Mouse (Mus musculus): ENCODE measurements at regions not wholly inside any gene's neighbourhood (a gene's known extent, or its start where the extent isn't known, plus 50 kb on each side); places are given as distances from the start of the nearest gene placed in this dataset.

- no peak overlapping the region for H3K4me3 ChIP-seq (ENCODE audit: low read depth, low read length)
- H3K36me3 ChIP-seq (ENCODE audit: control insufficient read depth, insufficient read depth, low read length), result no peaks in the 10 kb centered on the region
- no peaks in the 10 kb centered on the region for H3K27me3 ChIP-seq (ENCODE audit: control insufficient read depth, insufficient read depth, low read depth, low read length)
- H3K9me3 ChIP-seq (replicated peaks; ENCODE audit: control insufficient read depth, low read length, poor library complexity, severe bottlenecking), result no peaks in the 10 kb centered on the region
- no peaks in the 10 kb centered on the region for H3K4me1 ChIP-seq (ENCODE audit: control insufficient read depth, insufficient read depth, low read length)
- no peak overlapping the region for H3K4me2 ChIP-seq (ENCODE audit: low read length)
- ATAC-seq, result no peak
- WGBS, result 81% methylated on average over 4 of the region's 4 CpGs
- no peak overlapping the region for H3K9ac ChIP-seq (ENCODE audit: low read depth, low read length)
- no peak overlapping the region for H3K27ac ChIP-seq (ENCODE audit: low read length)
Measured at GRCm38 (mm10) chr17:79481936-79482335, 127.0 kb upstream of the Cdc42ep3 start.

- no peak overlapping the region for H3K27ac ChIP-seq (ENCODE audit: low read length)
- no peaks in the 10 kb centered on the region for H3K4me1 ChIP-seq (ENCODE audit: control insufficient read depth, insufficient read depth, low read length)
- no peak overlapping the region for H3K4me3 ChIP-seq (ENCODE audit: low read depth, low read length)
- H3K36me3 ChIP-seq (ENCODE audit: control insufficient read depth, insufficient read depth, low read length), result no peaks in the 10 kb centered on the region
- 88% methylated on average over 5 of the region's 5 CpGs for WGBS
- no peak for ATAC-seq
- no peak overlapping the region for H3K4me2 ChIP-seq (ENCODE audit: low read length)
- no peaks in the 10 kb centered on the region for H3K27me3 ChIP-seq (ENCODE audit: control insufficient read depth, insufficient read depth, low read depth, low read length)
- H3K9ac ChIP-seq (ENCODE audit: low read depth, low read length), result no peak overlapping the region
- H3K9me3 ChIP-seq (replicated peaks; ENCODE audit: control insufficient read depth, low read length, poor library complexity, severe bottlenecking), result no peaks in the 10 kb centered on the region
Measured at GRCm38 (mm10) chr17:79485239-79485638, 126.4 kb upstream of the Rmdn2 start.

DNA sequence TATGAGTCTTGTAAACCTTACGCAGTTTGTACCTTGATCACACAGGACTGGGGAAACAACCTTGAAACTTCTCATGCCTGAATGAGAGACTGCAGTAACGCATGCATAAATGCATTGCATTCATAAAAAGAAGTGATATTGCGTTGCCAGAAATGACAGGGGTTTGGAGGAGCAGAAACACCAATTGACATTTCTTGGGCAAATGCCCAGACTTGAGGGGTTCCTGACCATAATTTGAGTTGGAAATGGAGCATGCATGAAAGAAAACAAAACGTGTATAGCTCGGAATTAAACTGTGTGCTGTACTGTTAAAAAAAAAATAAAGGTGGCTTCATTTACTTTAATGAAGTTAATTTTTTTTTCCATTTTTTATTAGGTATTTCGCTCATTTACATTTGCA is 122.4 kb upstream of the Rmdn2 start:
- 86% methylated on average over 6 of the region's 6 CpGs for WGBS
- H3K4me1 ChIP-seq (ENCODE audit: control insufficient read depth, insufficient read depth, low read length), result no peaks in the 10 kb centered on the region

GRCm38 (mm10) chr17:79497629-79498028 is 114.0 kb upstream of the Rmdn2 start:
- ATAC-seq, result no peak
- Histone ChIP-seq H3K4me2 (ENCODE audit: low read length) (no peak overlapping the region), H3K27ac (ENCODE audit: low read length) (no peak overlapping the region), H3K4me3 (ENCODE audit: low read depth, low read length) (no peak overlapping the region), H3K9me3 (replicated peaks; ENCODE audit: control insufficient read depth, low read length, poor library complexity, severe bottlenecking) (no peaks in the 10 kb centered on the region; the same call in 1 of the 2 replicates), H3K4me1 (ENCODE audit: control insufficient read depth, insufficient read depth, low read length) (no peaks in the 10 kb centered on the region), H3K36me3 (ENCODE audit: control insufficient read depth, insufficient read depth, low read length) (no peaks in the 10 kb centered on the region), H3K9ac (ENCODE audit: low read depth, low read length) (no peak overlapping the region), H3K27me3 (ENCODE audit: control insufficient read depth, insufficient read depth, low read depth, low read length) (no peaks in the 10 kb centered on the region)
- 69% methylated on average over 4 of the region's 4 CpGs for WGBS

More for the DNA sequence above, 122.4 kb upstream of the Rmdn2 start:
- no peak overlapping the region for H3K9ac ChIP-seq (ENCODE audit: low read depth, low read length)
- no peak for ATAC-seq
- H3K4me3 ChIP-seq (ENCODE audit: low read depth, low read length), result no peak overlapping the region
- H3K4me2 ChIP-seq (ENCODE audit: low read length), result no peak overlapping the region
- no peak overlapping the region for H3K27ac ChIP-seq (ENCODE audit: low read length)
- H3K36me3 ChIP-seq (ENCODE audit: control insufficient read depth, insufficient read depth, low read length), result no peaks in the 10 kb centered on the region
- H3K27me3 ChIP-seq (ENCODE audit: control insufficient read depth, insufficient read depth, low read depth, low read length), result no peaks in the 10 kb centered on the region
- no peaks in the 10 kb centered on the region for H3K9me3 ChIP-seq (replicated peaks; ENCODE audit: control insufficient read depth, low read length, poor library complexity, severe bottlenecking)

- Histone ChIP-seq H3K27ac (ENCODE audit: low read length) (no peak overlapping the region), H3K27me3 (ENCODE audit: control insufficient read depth, insufficient read depth, low read depth, low read length) (no peaks in the 10 kb centered on the region), H3K4me2 (ENCODE audit: low read length) (no peak overlapping the region), H3K4me1 (ENCODE audit: control insufficient read depth, insufficient read depth, low read length) (no peaks in the 10 kb centered on the region), H3K4me3 (ENCODE audit: low read depth, low read length) (no peak overlapping the region), H3K36me3 (ENCODE audit: control insufficient read depth, insufficient read depth, low read length) (no peaks in the 10 kb centered on the region), H3K9me3 (replicated peaks; ENCODE audit: control insufficient read depth, low read length, poor library complexity, severe bottlenecking) (no peaks in the 10 kb centered on the region; the same call in 1 of the 2 replicates), H3K9ac (ENCODE audit: low read depth, low read length) (no peak overlapping the region)
- ATAC-seq, result no peak
- WGBS, result 93% methylated on average over 9 of the region's 9 CpGs
Measured at GRCm38 (mm10) chr17:79498321-79498720, 113.3 kb upstream of the Rmdn2 start.

GRCm38 (mm10) chr17:79501031-79501474 is 110.6 kb upstream of the Rmdn2 start:
- Histone ChIP-seq H3K4me1 (ENCODE audit: control insufficient read depth, insufficient read depth, low read length) (no peaks in the 10 kb centered on the region), H3K4me3 (ENCODE audit: low read depth, low read length) (no peak overlapping the region), H3K27ac (ENCODE audit: low read length) (no peak overlapping the region), H3K9ac (ENCODE audit: low read depth, low read length) (no peak overlapping the region), H3K27me3 (ENCODE audit: control insufficient read depth, insufficient read depth, low read depth, low read length) (no peaks in the 10 kb centered on the region), H3K4me2 (ENCODE audit: low read length) (no peak overlapping the region), H3K36me3 (ENCODE audit: control insufficient read depth, insufficient read depth, low read length) (no peaks in the 10 kb centered on the region), H3K9me3 (replicated peaks; ENCODE audit: control insufficient read depth, low read length, poor library complexity, severe bottlenecking) (no peaks in the 10 kb centered on the region; the same call in 1 of the 2 replicates)
- no peak for ATAC-seq
- 25% methylated on average over 1 of the region's 1 CpGs for WGBS

- no peak overlapping the region for H3K4me3 ChIP-seq (ENCODE audit: low read depth, low read length)
- H3K9ac ChIP-seq (ENCODE audit: low read depth, low read length), result no peak overlapping the region
- H3K4me1 ChIP-seq (ENCODE audit: control insufficient read depth, insufficient read depth, low read length), result no peaks in the 10 kb centered on the region
- no peaks in the 10 kb centered on the region for H3K27me3 ChIP-seq (ENCODE audit: control insufficient read depth, insufficient read depth, low read depth, low read length)
- H3K9me3 ChIP-seq (replicated peaks; ENCODE audit: control insufficient read depth, low read length, poor library complexity, severe bottlenecking), result no peaks in the 10 kb centered on the region; the same call in 1 of the 2 replicates
- H3K4me2 ChIP-seq (ENCODE audit: low read length), result no peak overlapping the region
- WGBS, result 95% methylated on average over 2 of the region's 2 CpGs
- H3K36me3 ChIP-seq (ENCODE audit: control insufficient read depth, insufficient read depth, low read length), result no peaks in the 10 kb centered on the region
- no peak overlapping the region for H3K27ac ChIP-seq (ENCODE audit: low read length)
- ATAC-seq, result no peak
Measured at GRCm38 (mm10) chr17:79501926-79502325, 109.7 kb upstream of the Rmdn2 start.

DNA sequence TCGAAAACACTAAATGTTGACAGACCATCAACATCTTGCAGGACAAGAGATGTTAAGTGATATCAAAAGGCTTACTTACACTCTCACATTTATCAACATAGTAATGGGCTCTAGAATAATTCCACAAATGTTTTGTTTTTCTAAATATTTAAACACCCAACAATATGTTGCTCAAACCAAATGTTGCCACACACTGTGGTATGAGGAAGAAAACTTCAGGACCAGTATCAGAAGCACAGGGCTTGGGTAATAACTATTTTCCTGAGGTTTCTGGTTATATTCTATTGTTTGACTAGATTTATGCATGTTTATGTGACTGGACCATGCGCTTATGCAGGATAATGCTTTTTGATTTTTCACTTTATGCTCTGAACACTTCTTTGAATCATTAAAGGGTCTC is 108.6 kb upstream of the Rmdn2 start:
- Histone ChIP-seq H3K4me2 (ENCODE audit: low read length) (no peak overlapping the region), H3K9me3 (replicated peaks; ENCODE audit: control insufficient read depth, low read length, poor library complexity, severe bottlenecking) (no peaks in the 10 kb centered on the region; the same call in 1 of the 2 replicates), H3K4me1 (ENCODE audit: control insufficient read depth, insufficient read depth, low read length) (no peaks in the 10 kb centered on the region), H3K9ac (ENCODE audit: low read depth, low read length) (no peak overlapping the region), H3K36me3 (ENCODE audit: control insufficient read depth, insufficient read depth, low read length) (no peaks in the 10 kb centered on the region), H3K27me3 (ENCODE audit: control insufficient read depth, insufficient read depth, low read depth, low read length) (no peaks in the 10 kb centered on the region), H3K27ac (ENCODE audit: low read length) (no peak overlapping the region), H3K4me3 (ENCODE audit: low read depth, low read length) (no peak overlapping the region)
- no peak for ATAC-seq
- WGBS, result 96% methylated on average over 2 of the region's 2 CpGs

GRCm38 (mm10) chr17:79504209-79504608 is 107.5 kb upstream of the Rmdn2 start:
- H3K27ac ChIP-seq (ENCODE audit: low read length), result no peak overlapping the region
- WGBS, result 87% methylated on average over 3 of the region's 3 CpGs
- no peaks in the 10 kb centered on the region for H3K36me3 ChIP-seq (ENCODE audit: control insufficient read depth, insufficient read depth, low read length)
- H3K9me3 ChIP-seq (replicated peaks; ENCODE audit: control insufficient read depth, low read length, poor library complexity, severe bottlenecking), result no peaks in the 10 kb centered on the region; the same call in 1 of the 2 replicates
- no peak overlapping the region for H3K4me2 ChIP-seq (ENCODE audit: low read length)
- ATAC-seq, result no peak
- H3K9ac ChIP-seq (ENCODE audit: low read depth, low read length), result no peak overlapping the region
- no peak overlapping the region for H3K4me3 ChIP-seq (ENCODE audit: low read depth, low read length)
- no peaks in the 10 kb centered on the region for H3K27me3 ChIP-seq (ENCODE audit: control insufficient read depth, insufficient read depth, low read depth, low read length)
- no peaks in the 10 kb centered on the region for H3K4me1 ChIP-seq (ENCODE audit: control insufficient read depth, insufficient read depth, low read length)
